Mouse (Mus musculus): Measurements from ENCODE around the gene Rbm20.

GRCm38 (mm10) chr19:53821241-53822120 is 144.4 kb downstream of the Rbm20 start:
- TF ChIP-seq POLR2A (IDR thresholded peaks at IDR 0.05; ENCODE audit: low read depth, low read length): no peak
- TF ChIP-seq CTCF (IDR thresholded peaks at IDR 0.05; ENCODE audit: extremely low read depth, insufficient read depth, insufficient read length, insufficient replicate concordance): no peak
